Mouse (Mus musculus) v-Abl transformed pro-B cells (cell line): ENCODE data around the gene Upp2.

ENCODE experiments used
- in situ Hi-C, 2 experiments: fragments of 400-800 bp; cut with MboI; formaldehyde crosslinking; loops; one replicate each; pipeline ENCODE4 v1.15.1; 2025; ENCODE audit not compliant: unreplicated experiment in 2 of 2

Gene Upp2

DNA sequence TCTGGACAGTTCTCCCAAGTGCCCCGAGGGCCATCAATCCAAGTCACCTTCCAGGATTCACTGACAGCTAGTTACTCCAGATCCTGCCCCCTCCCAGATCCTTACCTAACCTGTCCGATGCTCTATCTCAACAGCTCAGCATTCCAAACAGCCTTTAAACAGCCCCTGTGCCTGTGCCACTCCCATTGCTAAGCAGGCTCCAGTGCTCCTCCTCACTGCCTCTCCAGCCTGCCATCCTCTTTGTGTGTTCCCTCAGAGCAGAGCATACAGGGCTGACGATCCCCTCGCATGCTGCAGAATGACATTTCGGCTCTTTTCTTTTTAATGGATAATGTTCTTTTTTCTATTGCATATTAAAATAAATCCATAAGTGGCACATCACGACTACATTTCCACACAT, 17.1 kb upstream of the Upp2 start:
- in situ Hi-C loops = loop anchor here in 1 of 2 experiments (25.0 kb wide), 1 partner anchor 1438 kb away; the partner anchor contains the start of gene Nr4a2

DNA sequence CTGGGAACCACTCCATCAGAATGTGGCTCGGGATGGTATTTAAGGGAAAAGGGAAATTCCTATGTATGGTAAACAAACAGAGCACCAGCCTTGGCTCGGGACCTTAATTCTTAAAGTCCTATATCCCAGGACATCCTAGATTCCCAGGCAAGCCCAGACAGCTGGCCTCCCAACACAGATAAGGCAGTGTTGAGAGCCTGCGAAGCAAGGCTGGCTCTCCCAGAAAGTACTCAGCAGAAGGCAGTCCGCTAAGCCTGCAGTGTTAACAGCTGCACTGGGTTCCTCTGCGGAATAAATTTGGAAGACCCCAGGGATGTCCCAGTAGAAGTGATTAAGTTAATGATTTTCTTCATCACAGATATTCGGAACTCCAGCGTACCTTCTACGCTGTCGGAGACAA, 16.6 kb upstream of the Upp2 start:
- in situ Hi-C loops = loop anchor here in 1 of 2 experiments (25.0 kb wide), 1 partner anchor 1438 kb away; the partner anchor contains the start of gene Nr4a2

DNA sequence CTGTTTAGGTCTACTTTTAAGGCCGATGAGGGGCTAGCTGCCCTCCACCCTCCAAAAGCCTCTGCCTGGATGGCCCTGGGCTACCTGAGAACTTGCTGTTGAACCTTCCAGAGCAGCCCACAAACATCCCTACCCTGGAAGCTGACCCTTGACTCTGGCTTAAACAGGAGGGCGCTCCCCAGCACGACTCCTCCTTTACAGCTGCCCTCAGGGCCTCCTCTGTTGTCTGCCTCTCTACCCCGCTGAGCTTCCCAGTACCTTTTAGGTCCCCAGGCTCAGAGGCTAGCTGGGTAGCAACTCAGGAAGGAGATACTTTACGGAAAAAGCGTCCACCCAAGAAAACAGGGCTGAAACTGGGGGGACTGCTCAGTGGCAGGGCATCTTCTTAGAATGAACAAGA, 15.2 kb upstream of the Upp2 start:
- in situ Hi-C loops = loop anchor here in 1 of 2 experiments (25.0 kb wide), 1 partner anchor 1440 kb away; the partner anchor contains the start of gene Nr4a2

DNA sequence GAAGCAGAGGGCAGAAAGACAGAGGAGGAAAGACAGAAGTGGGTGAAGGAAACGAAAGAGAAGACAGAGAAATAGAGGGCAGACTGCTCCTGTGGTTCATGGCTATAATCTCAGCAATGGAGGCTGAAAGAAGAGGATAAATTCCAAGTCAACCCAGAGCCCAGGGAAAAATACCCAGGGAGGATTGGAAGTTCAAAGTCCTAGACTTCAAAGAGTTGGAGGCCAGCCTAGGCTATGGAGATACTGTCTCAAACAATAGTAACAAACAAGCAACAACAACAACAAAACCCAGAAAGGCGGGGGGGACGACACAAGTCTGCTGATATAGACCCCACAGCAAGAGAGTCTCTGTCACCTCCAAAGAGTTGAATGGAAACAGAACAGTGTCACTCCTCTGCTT, 14.8 kb upstream of the Upp2 start:
- in situ Hi-C loops = loop anchor here in 1 of 2 experiments (25.0 kb wide), 1 partner anchor 1440 kb away; the partner anchor contains the start of gene Nr4a2

DNA sequence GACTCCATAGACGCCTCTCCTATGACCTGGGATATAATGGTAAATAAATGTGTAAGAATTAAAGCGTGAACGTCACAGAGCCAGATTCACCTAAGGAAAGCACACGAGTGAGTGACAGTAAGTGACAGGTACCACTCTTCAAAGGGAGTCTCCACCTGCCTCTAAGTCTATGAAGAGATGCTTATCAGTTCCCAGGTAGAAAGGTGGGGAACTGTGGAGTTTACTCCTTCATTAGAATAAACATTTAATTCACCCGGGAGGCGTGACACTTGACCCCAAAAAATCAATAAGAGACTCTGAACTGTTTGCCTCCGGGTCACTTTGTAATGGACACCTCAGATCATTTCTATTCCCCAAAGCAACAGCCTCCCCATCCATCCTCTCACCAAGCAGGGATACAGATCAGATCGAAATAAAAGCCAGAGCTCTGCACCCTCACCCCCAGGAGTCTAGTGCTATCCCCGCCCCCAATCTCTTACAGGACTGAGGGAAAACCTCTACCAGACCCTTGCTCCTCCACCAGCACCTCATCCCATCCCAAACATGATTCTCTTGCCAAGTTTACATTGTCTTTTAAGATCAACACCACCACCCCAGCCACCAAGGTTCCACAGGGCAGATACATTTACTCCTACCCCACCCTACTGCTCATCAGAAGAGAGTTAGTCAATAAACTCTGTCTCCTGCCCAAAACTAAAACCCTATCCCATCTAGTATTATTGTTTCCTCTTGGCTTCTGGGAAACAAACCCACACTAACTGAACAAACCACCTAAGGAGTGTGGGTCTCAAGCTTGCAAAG, 9.9 kb upstream of the Upp2 start:
- in situ Hi-C loops = loop anchor here in 1 of 2 experiments (25.0 kb wide), 1 partner anchor 1445 kb away; the partner anchor contains the start of gene Nr4a2

DNA sequence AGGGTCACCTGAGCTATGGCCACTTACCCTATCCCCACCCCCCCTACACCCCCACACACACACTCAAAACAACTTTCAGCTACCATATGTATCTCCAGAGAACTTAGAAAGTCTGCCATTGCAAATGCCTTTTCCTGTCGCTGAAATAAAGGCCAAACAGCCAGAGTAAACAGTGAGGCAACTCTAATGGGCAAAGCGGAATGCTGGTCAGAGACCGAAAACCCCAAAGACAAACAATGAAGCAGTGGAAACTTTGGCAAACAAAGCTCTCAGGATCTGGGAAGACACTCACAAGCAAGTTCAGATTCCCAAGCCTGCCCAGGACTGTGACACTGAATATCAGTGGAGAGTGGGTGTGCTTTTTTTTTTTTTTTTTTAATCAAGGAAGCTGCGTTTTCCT, 5.0 kb upstream of the Upp2 start:
- in situ Hi-C loops = loop anchor here in 1 of 2 experiments (25.0 kb wide), 1 partner anchor 1450 kb away; the partner anchor contains the start of gene Nr4a2

DNA sequence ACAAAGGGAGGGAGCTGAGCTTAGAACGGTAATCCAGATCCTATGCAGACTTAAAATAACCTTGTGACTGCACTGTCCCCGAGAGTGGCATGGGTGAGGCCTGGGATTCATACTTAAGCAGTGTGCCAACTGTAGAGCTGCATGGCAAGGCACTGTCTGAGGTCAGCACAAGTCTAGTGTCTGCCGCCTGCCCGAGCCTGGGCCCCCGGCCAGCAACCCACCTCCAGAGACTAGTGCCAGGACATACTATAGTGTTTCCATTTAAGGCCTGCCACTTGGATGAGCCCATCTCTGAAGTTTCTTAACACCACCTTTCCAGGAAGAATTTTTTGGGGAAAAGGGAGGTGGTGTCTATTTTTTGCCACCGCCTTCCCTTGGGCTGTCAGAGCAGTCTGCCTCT, 1.8 kb upstream of the Upp2 start:
- in situ Hi-C loops = loop anchor here in 1 of 2 experiments (5.0 to 25.0 kb wide), 2 partner anchors 88 to 1453 kb away; partner anchors contain the start of gene Nr4a2

DNA sequence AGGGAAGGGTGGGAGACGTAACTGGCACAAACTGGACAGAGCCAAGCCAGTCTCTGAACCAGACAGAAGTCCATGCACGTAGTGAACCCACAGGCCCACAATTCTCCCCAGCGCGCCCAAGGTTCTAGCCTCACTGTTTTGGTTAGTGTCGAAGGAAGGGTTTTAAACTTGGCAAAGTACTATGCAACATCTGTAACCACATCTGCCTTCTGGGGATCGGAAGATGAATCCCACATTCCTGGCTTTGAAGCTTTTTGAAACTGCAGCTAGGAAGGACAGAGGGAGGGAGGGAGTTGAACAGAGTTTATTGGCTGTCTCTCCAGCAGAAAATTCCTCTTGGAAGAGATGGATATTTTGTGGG, 1.1 kb upstream of the Upp2 start:
- in situ Hi-C loops = loop anchor here in 1 of 2 experiments (5.0 to 25.0 kb wide), 2 partner anchors 89 to 1454 kb away; partner anchors contain the start of gene Nr4a2

DNA sequence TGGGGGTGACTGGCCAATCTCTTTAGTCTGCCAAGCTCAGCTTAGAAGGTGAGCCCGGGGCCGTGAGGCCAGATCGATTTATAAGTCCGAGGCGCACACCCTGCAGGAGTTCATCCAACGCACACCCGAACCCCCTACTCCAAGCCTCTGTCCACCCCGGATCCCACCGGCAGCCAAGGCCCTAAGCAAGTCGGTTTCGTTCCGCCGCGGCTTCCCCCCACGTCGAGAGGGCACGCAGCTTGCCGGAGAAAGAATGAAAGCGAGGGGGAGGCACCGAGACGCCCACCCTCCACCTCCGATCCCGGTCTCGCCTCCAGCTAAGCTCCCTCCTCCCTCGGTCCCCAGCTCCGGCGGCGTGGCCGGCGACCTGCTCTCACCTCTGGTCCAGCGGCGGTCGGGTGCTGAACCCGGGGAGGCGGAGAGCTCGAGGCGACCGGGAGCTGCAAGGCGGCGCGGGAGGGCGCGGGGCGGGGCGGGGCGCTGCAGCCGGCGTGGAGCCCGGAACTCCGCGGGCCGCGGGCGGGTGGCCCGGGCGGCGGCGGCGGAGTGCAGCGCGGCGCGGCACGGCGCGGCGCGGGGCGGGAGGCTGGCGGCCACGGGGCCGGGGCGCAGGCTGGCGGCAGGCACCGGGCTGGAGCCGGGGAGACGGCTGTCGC, 560 bp upstream of the Upp2 start:
- in situ Hi-C loops = loop anchor here in 1 of 2 experiments (5.0 to 25.0 kb wide), 2 partner anchors 89 to 1454 kb away; partner anchors contain the start of gene Nr4a2

DNA sequence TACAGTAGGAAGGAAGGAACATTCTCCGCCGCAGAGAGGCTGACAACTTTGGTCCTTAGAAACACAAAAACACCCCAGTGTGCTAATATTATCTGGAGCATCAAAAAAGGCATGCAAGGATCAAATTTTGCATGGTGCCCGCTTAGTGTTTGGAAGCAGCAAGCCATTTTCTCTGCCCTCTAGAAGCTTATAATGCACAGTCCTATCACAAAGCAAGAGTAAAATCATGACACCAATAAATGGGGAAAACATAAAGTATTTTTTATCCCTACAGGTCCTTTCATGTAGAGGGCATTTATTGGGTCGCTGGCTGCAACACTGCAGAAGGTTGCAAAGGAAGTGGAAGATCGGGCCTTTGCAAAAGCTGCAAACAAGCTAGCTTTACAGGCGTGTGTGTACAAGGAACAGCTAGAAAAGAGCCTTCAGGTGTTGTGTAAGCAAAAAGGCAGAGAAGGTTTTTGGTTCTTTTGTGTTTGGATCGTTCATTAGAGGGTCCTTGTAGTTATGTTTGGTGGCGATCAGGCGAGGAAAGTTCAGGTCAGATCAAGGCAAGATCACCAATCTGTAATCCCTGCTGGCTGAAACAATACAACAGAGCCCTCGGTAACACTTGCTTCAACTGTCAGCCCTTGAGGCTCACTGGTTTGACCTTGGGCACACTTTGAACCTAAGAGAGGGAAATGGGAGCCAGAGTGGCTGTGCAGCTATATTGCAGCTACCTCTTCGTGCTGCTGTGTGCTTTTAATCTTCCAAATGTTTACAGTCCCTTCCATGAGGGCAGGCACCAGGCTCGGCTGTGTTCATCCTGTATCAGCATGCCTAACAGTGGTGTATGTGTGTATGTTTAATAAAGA, 995 bp downstream of the Upp2 start:
- in situ Hi-C loops = loop anchor here in 1 of 2 experiments (5.0 to 25.0 kb wide), 2 partner anchors 91 to 1456 kb away; partner anchors contain the start of gene Nr4a2

DNA sequence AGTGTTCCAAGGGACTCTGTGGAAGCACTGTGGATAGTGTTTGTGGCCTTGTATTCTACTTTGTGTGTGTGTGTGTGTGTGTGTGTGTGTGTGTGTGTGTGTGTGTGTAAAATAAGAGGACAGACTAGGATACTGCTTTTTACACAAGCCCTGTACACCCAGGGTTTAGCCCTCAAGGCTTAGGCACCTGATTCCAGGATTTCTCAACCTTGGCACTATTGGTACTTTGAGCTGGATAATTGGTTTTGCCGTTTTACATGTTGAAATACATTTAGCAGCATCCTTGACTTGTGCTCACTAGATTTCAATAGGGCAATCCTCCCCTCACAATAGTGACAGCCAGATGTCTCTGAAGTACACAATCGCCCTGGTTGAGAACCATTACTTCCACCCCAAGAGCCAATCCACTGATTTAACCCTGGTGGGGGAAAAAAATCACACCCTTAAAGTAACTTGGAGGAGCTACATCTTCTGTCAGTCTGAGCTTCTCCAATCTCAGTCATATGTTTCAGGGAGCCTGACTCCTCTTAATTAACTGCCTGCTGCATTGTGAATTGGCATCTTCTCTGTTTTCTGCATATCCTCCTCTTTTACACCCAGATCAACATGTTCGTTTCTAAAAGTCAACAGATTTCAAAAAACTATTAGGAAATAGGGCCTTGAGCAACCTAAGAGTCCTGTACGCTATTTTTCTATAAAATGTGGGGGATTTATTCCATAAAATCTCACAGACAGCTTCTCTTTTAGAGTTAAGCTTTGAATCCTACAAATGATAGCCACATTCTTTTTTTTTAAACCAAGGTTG, 1.9 kb downstream of the Upp2 start:
- in situ Hi-C loops = loop anchor here in 1 of 2 experiments (5.0 to 25.0 kb wide), 2 partner anchors 92 to 1457 kb away; partner anchors contain the start of gene Nr4a2

DNA sequence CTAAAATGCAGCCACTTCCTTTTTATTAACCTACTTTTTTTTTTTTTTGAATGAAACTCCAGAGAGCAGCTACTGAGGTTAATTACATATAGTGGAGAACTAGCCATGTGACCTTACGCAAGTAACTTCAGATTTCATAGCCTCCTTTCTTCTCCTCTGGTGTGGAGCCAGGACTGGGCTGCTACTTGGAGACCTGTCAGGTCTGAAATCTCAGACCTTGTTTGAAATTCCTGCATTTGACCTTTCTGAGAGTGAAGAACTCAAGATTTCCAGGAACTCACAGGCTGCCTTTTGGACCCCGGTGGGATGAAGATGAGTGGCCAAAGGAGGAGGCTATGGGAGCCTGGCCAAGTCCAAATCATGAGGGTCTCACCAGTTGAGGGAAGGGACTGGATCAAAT, 7.1 kb downstream of the Upp2 start:
- in situ Hi-C loops = loop anchor here in 1 of 2 experiments (25.0 kb wide), 1 partner anchor 1462 kb away; the partner anchor contains the start of gene Nr4a2

DNA sequence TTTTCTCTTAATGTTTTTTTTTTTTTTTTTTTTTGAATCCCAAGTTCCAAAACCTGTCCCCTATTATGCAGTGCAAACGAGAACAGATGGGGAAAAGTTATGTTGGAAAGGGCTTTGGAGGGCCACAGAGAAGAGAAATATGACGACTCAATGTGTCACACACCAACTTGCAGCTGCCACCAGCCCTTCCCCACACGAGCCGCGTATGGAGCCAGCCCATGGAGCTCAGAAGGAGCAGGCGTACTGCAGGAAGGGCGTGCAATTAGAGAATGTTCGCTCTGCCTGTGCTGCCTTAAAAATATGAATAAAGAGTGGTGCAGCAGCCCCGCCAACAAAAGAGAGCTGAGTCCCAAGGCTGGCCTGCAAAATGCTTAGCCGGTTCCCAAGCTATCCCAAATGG, 19.2 kb downstream of the Upp2 start:
- in situ Hi-C loops = loop anchor here in 1 of 2 experiments (10.0 kb wide), 1 partner anchor 78 kb away; no protein-coding TSS in a partner anchor

DNA sequence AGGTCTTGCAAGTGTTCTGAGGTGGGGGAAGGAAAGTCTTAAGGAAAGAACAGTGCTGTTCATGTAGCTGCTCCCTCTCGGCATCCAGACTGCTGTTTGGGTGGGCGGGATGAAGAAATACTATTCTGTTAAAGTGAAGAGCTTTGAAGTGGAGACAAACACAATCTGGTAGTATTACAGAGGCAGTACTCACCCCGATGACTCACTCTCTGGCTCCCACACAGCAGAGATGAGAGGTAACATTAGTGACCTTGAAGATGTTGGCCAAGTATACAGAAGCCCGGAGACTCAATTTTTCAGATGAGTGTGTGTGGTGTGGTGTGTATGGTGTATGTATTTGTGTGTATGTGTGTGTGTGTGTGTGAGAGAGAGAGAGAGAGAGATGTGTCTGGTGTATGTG, 22.5 kb downstream of the Upp2 start:
- in situ Hi-C loops = loop anchor here in 1 of 2 experiments (10.0 kb wide), 1 partner anchor 75 kb away; no protein-coding TSS in a partner anchor

DNA sequence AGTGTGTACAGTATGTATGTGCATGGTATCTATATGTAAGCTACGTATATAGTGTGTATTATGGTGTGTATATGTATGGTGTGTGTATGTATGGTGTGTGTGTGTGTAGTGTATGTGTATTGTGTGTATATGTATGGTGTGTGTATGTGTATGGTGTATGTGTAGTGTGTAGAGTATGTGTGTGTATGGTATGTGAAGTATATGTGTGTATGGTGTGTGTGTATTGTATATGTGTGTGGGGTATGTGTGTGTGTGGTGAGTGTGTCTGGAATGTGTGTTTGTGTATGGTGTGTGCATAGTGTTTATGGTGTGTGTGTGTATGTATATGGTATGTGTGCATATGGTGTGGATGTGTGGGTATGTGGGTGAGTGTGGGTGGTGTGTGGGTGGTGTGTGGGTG, 23.0 kb downstream of the Upp2 start:
- in situ Hi-C loops = no loop called here

DNA sequence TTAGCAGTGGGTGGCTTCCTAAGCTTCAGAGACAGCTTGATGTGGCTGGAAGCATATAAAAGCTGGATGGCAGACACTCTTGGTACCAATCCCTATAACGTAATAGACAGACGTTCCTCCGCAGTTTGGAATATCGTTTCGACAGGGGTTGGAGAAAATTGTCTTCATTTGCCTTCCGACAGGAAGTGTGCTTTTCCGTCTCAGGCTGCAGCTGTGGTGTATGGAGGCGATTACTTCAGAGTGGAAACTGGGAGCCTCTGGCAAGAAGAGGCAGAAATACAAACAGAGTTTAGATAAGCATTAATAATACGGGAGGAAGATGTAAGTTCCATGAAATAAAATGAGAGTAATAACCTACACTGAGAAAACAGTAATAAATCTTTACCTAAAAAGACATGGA, 28.3 kb downstream of the Upp2 start:
- in situ Hi-C loops = no loop called here

DNA sequence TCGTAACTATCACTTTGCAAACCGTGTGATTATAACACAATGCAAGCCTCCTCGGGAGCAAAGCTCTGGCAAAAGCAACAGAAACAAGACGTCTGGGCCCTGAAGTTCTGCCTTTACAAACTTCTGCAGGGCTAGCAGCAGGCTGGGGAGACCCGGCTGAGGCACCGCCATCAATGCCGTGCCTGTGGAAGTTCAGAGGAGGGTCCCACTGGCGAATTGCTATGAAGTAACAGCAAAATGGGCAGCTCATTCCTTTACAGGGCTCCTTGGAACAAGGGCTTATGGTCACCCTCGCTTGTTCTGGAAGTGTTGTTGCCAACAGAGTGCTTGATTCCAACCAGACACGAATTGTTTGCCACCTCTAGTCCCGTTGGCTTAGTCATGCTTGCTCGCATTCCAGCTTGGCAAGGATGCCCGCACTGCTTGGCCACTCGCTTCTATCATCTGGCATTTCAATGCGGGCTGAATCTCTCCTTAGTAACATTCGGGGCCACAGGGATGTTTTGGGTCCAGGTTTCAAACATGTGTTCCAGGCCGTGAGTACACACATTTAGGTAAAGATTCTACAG, 29.8 kb downstream of the Upp2 start:
- in situ Hi-C loops = no loop called here

DNA sequence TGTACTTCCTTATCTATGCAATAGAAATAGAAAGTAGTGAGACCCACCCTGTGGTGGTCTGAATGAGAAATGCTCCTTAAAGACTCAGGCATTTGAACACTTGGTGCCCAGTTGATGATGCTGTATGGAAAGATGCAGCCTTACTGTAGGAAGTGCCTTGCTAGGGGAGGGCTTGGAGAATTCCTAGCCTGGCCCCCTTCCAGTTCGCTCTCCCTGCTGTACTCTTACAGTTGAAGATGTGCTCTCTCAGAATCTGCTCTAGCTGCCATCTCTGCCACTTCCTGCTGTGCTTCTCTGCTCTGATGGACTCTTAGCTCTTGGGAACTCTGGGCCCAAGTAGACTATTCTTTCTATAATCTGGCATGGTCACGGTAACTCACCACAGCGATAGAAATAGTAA, 30.5 kb downstream of the Upp2 start:
- in situ Hi-C loops = no loop called here

DNA sequence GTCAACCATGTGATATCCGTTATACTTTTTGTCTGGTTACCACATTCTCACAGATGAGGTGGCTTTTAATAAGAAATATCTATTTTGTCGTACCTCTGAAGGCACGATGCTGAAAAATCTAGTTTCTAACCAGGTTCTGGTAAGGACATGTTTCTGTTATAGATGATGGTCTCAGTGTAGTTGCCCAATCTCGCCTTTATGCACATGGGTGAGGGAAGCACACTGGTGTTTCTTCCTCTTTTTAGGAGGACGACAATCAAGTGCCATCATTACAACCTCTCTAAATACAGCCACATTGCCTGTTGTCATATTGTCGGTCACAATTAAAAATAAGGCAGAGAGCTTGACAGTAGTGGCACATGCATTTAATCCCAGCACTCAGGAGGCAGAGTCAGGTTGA, 32.5 kb downstream of the Upp2 start:
- in situ Hi-C loops = no loop called here
